Mouse (Mus musculus): ENCODE measurements around the gene Trem3. TPM values are rescaled to one million over a fixed set of nuclear protein-coding genes. Genes with fewer than 3 reads are reported as not detected.

Trem3 gene
- total and polyA plus RNA-seq, 2 experiments from 2014 or later, result 0.11 TPM; not detected in 1

GRCm38 (mm10) chr17:48299203-48299602, 51.6 kb downstream of the Trem3 start, which contains the start of gene Treml2:
Treml2 (plus strand) TSS chr17:48299498.
- 21% methylated on average over 3 of the region's 4 CpGs for WGBS
- H3K4me3 ChIP-seq (ENCODE audit: low read depth, low read length), result peak within 1 kb of the TSS; percentile 17; the same call in 1 of the 2 replicates
- ATAC-seq (ENCODE audit: insufficient read depth, low read depth) (no peak), DNase-seq (ENCODE audit: low spot score) (no peak)
- H3K9ac ChIP-seq (replicated peaks; ENCODE audit: low read depth, low read length), result no peak within 1 kb of the TSS
- no peaks in the 10 kb centered on the region for H3K36me3 ChIP-seq (replicated peaks; ENCODE audit: control insufficient read depth, insufficient read depth, low read length)
- TF ChIP-seq EP300 (IDR thresholded peaks at IDR 0.05; ENCODE audit: low read depth), result no peak
- TF ChIP-seq CTCF (IDR thresholded peaks at IDR 0.05; ENCODE audit: low read depth), result no peak
- H3K9me3 ChIP-seq (replicated peaks; ENCODE audit: control insufficient read depth, low read length), result no peaks in the 10 kb centered on the region
- no peak within 1 kb of the TSS for H3K27ac ChIP-seq (ENCODE audit: low read depth)
- H3K27me3 ChIP-seq (ENCODE audit: control insufficient read depth, insufficient read depth, low read length), result no peaks in the 10 kb centered on the region
- H3K4me2 ChIP-seq (ENCODE audit: low read depth, low read length), result peak within 1 kb of the TSS; percentile 8; the same call in 1 of the 2 replicates
- no peaks in the 10 kb centered on the region for H3K4me1 ChIP-seq (ENCODE audit: control insufficient read depth, insufficient read depth)

- 38% methylated on average over 6 of the region's 7 CpGs for WGBS
- Histone ChIP-seq H3K27ac (ENCODE audit: low read depth) (no peak overlapping the region), H3K9me3 (replicated peaks; ENCODE audit: control insufficient read depth, low read length) (no peaks in the 10 kb centered on the region), H3K4me1 (ENCODE audit: control insufficient read depth, insufficient read depth) (no peaks in the 10 kb centered on the region), H3K27me3 (ENCODE audit: control insufficient read depth, insufficient read depth, low read length) (no peaks in the 10 kb centered on the region), H3K9ac (replicated peaks; ENCODE audit: low read depth, low read length) (no peak overlapping the region), H3K36me3 (replicated peaks; ENCODE audit: control insufficient read depth, insufficient read depth, low read length) (no peaks in the 10 kb centered on the region), H3K4me2 (ENCODE audit: low read depth, low read length) (no peak overlapping the region), H3K4me3 (ENCODE audit: low read depth, low read length) (no peak overlapping the region)
- no peak for TF ChIP-seq CTCF (IDR thresholded peaks at IDR 0.05; ENCODE audit: low read depth)
- TF ChIP-seq EP300 (IDR thresholded peaks at IDR 0.05; ENCODE audit: low read depth), result no peak
- DNase-seq (ENCODE audit: low spot score), result no peak
- ATAC-seq (ENCODE audit: insufficient read depth, low read depth), result no peak
Observed at GRCm38 (mm10) chr17:48299756-48300155, 52.2 kb downstream of the Trem3 start.

- Histone ChIP-seq H3K9ac (replicated peaks; ENCODE audit: low read depth, low read length) (no peak overlapping the region), H3K9me3 (replicated peaks; ENCODE audit: control insufficient read depth, low read length) (no peaks in the 10 kb centered on the region), H3K4me2 (ENCODE audit: low read depth, low read length) (peak overlapping the region; percentile 8; the same call in 1 of the 2 replicates), H3K4me3 (ENCODE audit: low read depth, low read length) (peak overlapping the region; percentile 17; the same call in 1 of the 2 replicates), H3K27ac (ENCODE audit: low read depth) (no peak overlapping the region), H3K36me3 (replicated peaks; ENCODE audit: control insufficient read depth, insufficient read depth, low read length) (no peaks in the 10 kb centered on the region), H3K27me3 (ENCODE audit: control insufficient read depth, insufficient read depth, low read length) (no peaks in the 10 kb centered on the region), H3K4me1 (ENCODE audit: control insufficient read depth, insufficient read depth) (no peaks in the 10 kb centered on the region)
- DNase-seq (ENCODE audit: low spot score), result no peak
- no peak for TF ChIP-seq EP300 (IDR thresholded peaks at IDR 0.05; ENCODE audit: low read depth)
- no peak for TF ChIP-seq CTCF (IDR thresholded peaks at IDR 0.05; ENCODE audit: low read depth)
- 72% methylated on average over 7 of the region's 7 CpGs for WGBS
- ATAC-seq (ENCODE audit: insufficient read depth, low read depth), result no peak
Observed at GRCm38 (mm10) chr17:48300199-48300598, 52.6 kb downstream of the Trem3 start.

GRCm38 (mm10) chr17:48300861-48301260, 53.3 kb downstream of the Trem3 start:
- Histone ChIP-seq H3K9me3 (replicated peaks; ENCODE audit: control insufficient read depth, low read length) (no peaks in the 10 kb centered on the region), H3K9ac (replicated peaks; ENCODE audit: low read depth, low read length) (no peak overlapping the region), H3K27ac (ENCODE audit: low read depth) (no peak overlapping the region; the same call in 1 of the 2 replicates), H3K27me3 (ENCODE audit: control insufficient read depth, insufficient read depth, low read length) (no peaks in the 10 kb centered on the region), H3K4me2 (ENCODE audit: low read depth, low read length) (peak overlapping the region; percentile 8; the same call in 1 of the 2 replicates), H3K4me1 (ENCODE audit: control insufficient read depth, insufficient read depth) (no peaks in the 10 kb centered on the region), H3K4me3 (ENCODE audit: low read depth, low read length) (peak overlapping the region; percentile 17; the same call in 1 of the 2 replicates), H3K36me3 (replicated peaks; ENCODE audit: control insufficient read depth, insufficient read depth, low read length) (no peaks in the 10 kb centered on the region)
- TF ChIP-seq CTCF (IDR thresholded peaks at IDR 0.05; ENCODE audit: low read depth), result no peak
- no peak for TF ChIP-seq EP300 (IDR thresholded peaks at IDR 0.05; ENCODE audit: low read depth)
- WGBS, result 62% methylated on average over 9 of the region's 9 CpGs
- no peak for ATAC-seq (ENCODE audit: insufficient read depth, low read depth)
- DNase-seq (ENCODE audit: low spot score), result no peak

GRCm38 (mm10) chr17:48301792-48302191, 54.2 kb downstream of the Trem3 start:
- ATAC-seq (ENCODE audit: insufficient read depth, low read depth) (no peak), DNase-seq (ENCODE audit: low spot score) (no peak)
- Histone ChIP-seq H3K4me3 (ENCODE audit: low read depth, low read length) (no peak overlapping the region), H3K9ac (replicated peaks; ENCODE audit: low read depth, low read length) (no peak overlapping the region), H3K36me3 (replicated peaks; ENCODE audit: control insufficient read depth, insufficient read depth, low read length) (no peaks in the 10 kb centered on the region), H3K27ac (ENCODE audit: low read depth) (no peak overlapping the region), H3K4me2 (ENCODE audit: low read depth, low read length) (no peak overlapping the region), H3K27me3 (ENCODE audit: control insufficient read depth, insufficient read depth, low read length) (no peaks in the 10 kb centered on the region), H3K9me3 (replicated peaks; ENCODE audit: control insufficient read depth, low read length) (no peaks in the 10 kb centered on the region), H3K4me1 (ENCODE audit: control insufficient read depth, insufficient read depth) (no peaks in the 10 kb centered on the region)
- 79% methylated on average over 5 of the region's 5 CpGs for WGBS
- TF ChIP-seq EP300 (IDR thresholded peaks at IDR 0.05; ENCODE audit: low read depth), result no peak
- TF ChIP-seq CTCF (IDR thresholded peaks at IDR 0.05; ENCODE audit: low read depth), result no peak

Other genes starting within 250 kb of the Trem3 start
- gene 1700122O11Rik, start 209.5 kb upstream of the Trem3 start, total RNA-seq (2014; rRNA removed; ENCODE audit: low replicate concordance), result not detected in 2 replicates
- gene 1700122O11Rik, start 209.5 kb upstream of the Trem3 start, polyA plus RNA-seq (2015; fragmentation: Nextera tagmentation; extraction: Ambion mirVana), result not detected in 2 replicates
- gene 1700067P10Rik, start 158.5 kb upstream of the Trem3 start, total RNA-seq (2014; rRNA removed; ENCODE audit: low replicate concordance), result not detected in 2 replicates
- not detected in 2 replicates for gene 1700067P10Rik, start 158.5 kb upstream of the Trem3 start, polyA plus RNA-seq (2015; fragmentation: Nextera tagmentation; extraction: Ambion mirVana)
- gene 9830107B12Rik, start 101.5 kb upstream of the Trem3 start, total RNA-seq (2014; rRNA removed; ENCODE audit: low replicate concordance), result not detected in 2 replicates
- gene 9830107B12Rik, start 101.5 kb upstream of the Trem3 start, polyA plus RNA-seq (2015; fragmentation: Nextera tagmentation; extraction: Ambion mirVana), result 0.08 TPM in 1 of 2 replicates, not detected in the other
- not detected in 2 replicates for gene A530064D06Rik, start 80.5 kb upstream of the Trem3 start, total RNA-seq (2014; rRNA removed; ENCODE audit: low replicate concordance)
- gene A530064D06Rik, start 80.5 kb upstream of the Trem3 start, polyA plus RNA-seq (2015; fragmentation: Nextera tagmentation; extraction: Ambion mirVana), result 0.08 and 0.23 TPM in 2 replicates
- gene Trem1, start 15.0 kb upstream of the Trem3 start, total RNA-seq (2014; rRNA removed; ENCODE audit: low replicate concordance), result 1.6 TPM in 1 of 2 replicates, not detected in the other
- 0.04 TPM in 2 replicates for gene Trem1, start 15.0 kb upstream of the Trem3 start, polyA plus RNA-seq (2015; fragmentation: Nextera tagmentation; extraction: Ambion mirVana)
- gene Treml4, start 16.5 kb downstream of the Trem3 start, total RNA-seq (2014; rRNA removed; ENCODE audit: low replicate concordance), result 0.19 TPM in 1 of 2 replicates, not detected in the other
- 0.36 and 0.44 TPM in 2 replicates for gene Treml4, start 16.5 kb downstream of the Trem3 start, polyA plus RNA-seq (2015; fragmentation: Nextera tagmentation; extraction: Ambion mirVana)
- gene Treml2, start 51.7 kb downstream of the Trem3 start, total RNA-seq (2014; rRNA removed; ENCODE audit: low replicate concordance), result 0.15 and 7.9 TPM in 2 replicates
- not detected in 2 replicates for gene Treml2, start 51.7 kb downstream of the Trem3 start, polyA plus RNA-seq (2015; fragmentation: Nextera tagmentation; extraction: Ambion mirVana)
- 0.23 and 0.31 TPM in 2 replicates for gene B430306N03Rik, start 68.4 kb downstream of the Trem3 start, total RNA-seq (2014; rRNA removed; ENCODE audit: low replicate concordance)
- 0.16 and 0.18 TPM in 2 replicates for gene B430306N03Rik, start 68.4 kb downstream of the Trem3 start, polyA plus RNA-seq (2015; fragmentation: Nextera tagmentation; extraction: Ambion mirVana)
- 1.2 and 3.5 TPM in 2 replicates for gene Trem2, start 98.6 kb downstream of the Trem3 start, total RNA-seq (2014; rRNA removed; ENCODE audit: low replicate concordance)
- gene Trem2, start 98.6 kb downstream of the Trem3 start, polyA plus RNA-seq (2015; fragmentation: Nextera tagmentation; extraction: Ambion mirVana), result 2.7 and 3.5 TPM in 2 replicates
- gene Treml1, start 112.1 kb downstream of the Trem3 start, total RNA-seq (2014; rRNA removed; ENCODE audit: low replicate concordance), result 2.9 TPM in 1 of 2 replicates, not detected in the other
- 0.44 and 0.57 TPM in 2 replicates for gene Treml1, start 112.1 kb downstream of the Trem3 start, polyA plus RNA-seq (2015; fragmentation: Nextera tagmentation; extraction: Ambion mirVana)
- gene Nfya, start 162.1 kb downstream of the Trem3 start, total RNA-seq (2014; rRNA removed; ENCODE audit: low replicate concordance), result 19.0 and 27.4 TPM in 2 replicates
- gene Nfya, start 162.1 kb downstream of the Trem3 start, polyA plus RNA-seq (2015; fragmentation: Nextera tagmentation; extraction: Ambion mirVana), result 4.7 and 5.5 TPM in 2 replicates
- 7.1 and 12.9 TPM in 2 replicates for gene Oard1, start 162.2 kb downstream of the Trem3 start, total RNA-seq (2014; rRNA removed; ENCODE audit: low replicate concordance)
- 30.3 and 31.4 TPM in 2 replicates for gene Oard1, start 162.2 kb downstream of the Trem3 start, polyA plus RNA-seq (2015; fragmentation: Nextera tagmentation; extraction: Ambion mirVana)
- gene Apobec2, start 185.2 kb downstream of the Trem3 start, total RNA-seq (2014; rRNA removed; ENCODE audit: low replicate concordance), result 319 and 325 TPM in 2 replicates
- gene Apobec2, start 185.2 kb downstream of the Trem3 start, polyA plus RNA-seq (2015; fragmentation: Nextera tagmentation; extraction: Ambion mirVana), result 265 and 267 TPM in 2 replicates
- not detected in 2 replicates for gene Tspo2, start 203.7 kb downstream of the Trem3 start, total RNA-seq (2014; rRNA removed; ENCODE audit: low replicate concordance)
- 0.63 and 0.75 TPM in 2 replicates for gene Tspo2, start 203.7 kb downstream of the Trem3 start, polyA plus RNA-seq (2015; fragmentation: Nextera tagmentation; extraction: Ambion mirVana)
- 1.4 TPM in 1 of 2 replicates, not detected in the other for gene Unc5cl, start 207.1 kb downstream of the Trem3 start, total RNA-seq (2014; rRNA removed; ENCODE audit: low replicate concordance)
- 0.14 TPM in 1 of 2 replicates, not detected in the other for gene Unc5cl, start 207.1 kb downstream of the Trem3 start, polyA plus RNA-seq (2015; fragmentation: Nextera tagmentation; extraction: Ambion mirVana)

Measured in heart, postnatal 0 days (tissue).